Mouse (Mus musculus) liver, postnatal 0 days (tissue): ENCODE measurements at regions not wholly inside any gene's neighbourhood (a gene's known extent, or its start where the extent isn't known, plus 50 kb on each side); places are given as distances from the start of the nearest gene placed in this dataset.

Experiments used
- CTCF ChIP-seq: sonication (generic); IDR thresholded peaks from 2 replicates; pipeline ENCODE4 v1.5.1; 2016; ENCODE audit warnings: antibody characterized with exemption, low read depth
- EP300 ChIP-seq: IDR thresholded peaks from 2 replicates; pipeline ENCODE4 v1.6.1; 2016; ENCODE audit warnings: antibody characterized with exemption, low read depth, mild to moderate bottlenecking

DNA sequence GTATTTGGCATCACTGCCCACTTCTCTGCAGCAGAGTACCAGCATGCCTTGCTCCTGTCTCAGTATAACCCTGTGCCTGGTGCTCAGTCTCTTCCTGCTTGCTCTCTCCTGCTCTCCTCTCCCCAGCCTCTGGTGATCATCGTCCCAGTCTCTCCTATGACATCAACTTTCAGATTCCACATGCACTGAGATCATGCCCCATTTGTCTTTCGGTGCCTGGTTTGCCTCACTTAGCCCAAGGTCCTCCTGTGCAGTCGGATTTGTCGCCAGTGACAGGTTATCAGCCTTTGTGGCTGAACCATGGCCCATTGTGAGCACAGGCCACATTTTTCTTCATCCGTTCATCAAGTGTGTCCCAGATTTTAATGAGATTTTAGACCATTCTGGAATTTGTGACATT is 314.0 kb downstream of the Diras2 start:
- TF ChIP-seq CTCF = no peak
- TF ChIP-seq EP300 = no peak
